Mouse (Mus musculus): ENCODE data around the gene Sspn.

The Sspn gene

DNA sequence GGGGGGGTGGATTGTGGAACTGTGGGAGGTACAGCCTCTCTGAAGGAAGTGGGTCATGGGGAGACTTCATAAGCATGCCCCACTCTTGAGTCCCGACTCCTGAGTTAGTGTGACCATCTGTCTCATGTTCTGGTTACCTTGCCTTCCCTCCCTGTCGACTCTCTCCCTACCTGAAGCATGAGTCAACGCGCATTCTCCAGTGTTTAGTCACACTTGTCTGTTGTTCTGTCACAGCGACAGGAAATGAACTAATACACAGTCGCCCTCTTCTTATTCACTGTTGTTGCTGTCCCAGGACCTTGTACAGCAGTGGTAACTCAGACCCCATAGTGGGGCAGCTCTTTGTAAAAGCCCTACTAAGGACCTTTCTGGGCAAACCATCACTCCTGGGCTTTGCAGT lies 41.4 kb downstream of the Sspn start:
- DNase-seq (ENCODE audit: low spot score) = no peak

DNA sequence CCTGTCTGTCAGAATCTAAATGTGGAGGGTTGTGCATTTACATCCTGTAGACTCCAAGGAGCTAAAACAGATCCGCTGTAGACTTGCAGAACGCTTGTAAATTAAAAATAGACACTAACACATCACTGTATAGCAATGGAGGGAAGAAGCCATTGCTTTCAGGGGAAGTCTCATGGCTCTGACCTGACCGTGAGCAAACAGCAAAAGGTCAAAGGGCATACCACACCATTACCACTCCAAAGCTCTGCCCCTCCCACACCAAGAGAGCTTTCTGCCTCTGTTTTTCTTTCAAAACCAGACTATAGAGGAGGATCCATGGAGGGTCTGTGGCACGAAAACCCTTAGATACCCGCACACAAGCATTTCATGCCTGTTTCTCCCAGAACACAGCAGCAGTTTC lies 41.9 kb downstream of the Sspn start:
- DNase-seq (ENCODE audit: low spot score) = no peak

DNA sequence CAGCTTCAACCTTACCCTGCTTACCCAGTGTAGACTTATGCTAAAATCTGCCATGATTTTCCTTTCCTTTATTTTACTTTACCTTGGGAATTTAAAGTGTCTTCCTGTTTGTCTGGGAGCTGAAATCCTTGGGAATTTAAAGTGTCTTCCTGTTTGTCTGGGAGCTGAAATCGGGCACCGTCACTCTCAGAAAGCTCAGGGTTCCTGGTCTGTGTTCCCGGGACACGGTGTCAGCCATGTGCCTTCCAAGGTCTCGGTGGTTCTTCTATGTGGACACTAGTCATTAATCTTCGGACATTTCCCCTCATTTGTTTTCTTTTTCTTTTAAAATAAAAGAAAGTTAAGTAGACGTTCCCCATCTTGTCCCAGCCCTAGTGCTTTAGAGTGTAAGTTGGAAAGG lies 43.3 kb downstream of the Sspn start:
- no peak for DNase-seq (ENCODE audit: low spot score)

DNA sequence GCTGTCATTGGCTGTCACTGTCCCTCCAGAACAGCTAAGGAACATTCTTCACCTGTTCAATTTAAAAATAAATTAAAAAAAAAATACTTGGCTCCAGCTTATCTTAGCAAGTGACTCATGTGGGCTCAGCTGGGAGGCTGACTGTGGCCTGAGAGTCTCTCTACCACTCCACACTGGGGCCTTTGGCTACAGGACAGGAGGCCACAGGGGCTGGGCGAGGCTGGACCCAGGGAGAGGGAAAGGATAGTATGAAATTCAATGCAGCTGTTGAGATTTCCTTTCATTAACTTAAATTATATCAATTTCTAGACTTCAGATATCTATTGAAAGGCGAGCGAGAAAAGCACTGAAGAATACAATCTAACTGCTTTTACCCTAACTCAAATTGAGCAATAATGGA lies 45.9 kb downstream of the Sspn start:
- DNase-seq (ENCODE audit: low spot score) = no peak

DNA sequence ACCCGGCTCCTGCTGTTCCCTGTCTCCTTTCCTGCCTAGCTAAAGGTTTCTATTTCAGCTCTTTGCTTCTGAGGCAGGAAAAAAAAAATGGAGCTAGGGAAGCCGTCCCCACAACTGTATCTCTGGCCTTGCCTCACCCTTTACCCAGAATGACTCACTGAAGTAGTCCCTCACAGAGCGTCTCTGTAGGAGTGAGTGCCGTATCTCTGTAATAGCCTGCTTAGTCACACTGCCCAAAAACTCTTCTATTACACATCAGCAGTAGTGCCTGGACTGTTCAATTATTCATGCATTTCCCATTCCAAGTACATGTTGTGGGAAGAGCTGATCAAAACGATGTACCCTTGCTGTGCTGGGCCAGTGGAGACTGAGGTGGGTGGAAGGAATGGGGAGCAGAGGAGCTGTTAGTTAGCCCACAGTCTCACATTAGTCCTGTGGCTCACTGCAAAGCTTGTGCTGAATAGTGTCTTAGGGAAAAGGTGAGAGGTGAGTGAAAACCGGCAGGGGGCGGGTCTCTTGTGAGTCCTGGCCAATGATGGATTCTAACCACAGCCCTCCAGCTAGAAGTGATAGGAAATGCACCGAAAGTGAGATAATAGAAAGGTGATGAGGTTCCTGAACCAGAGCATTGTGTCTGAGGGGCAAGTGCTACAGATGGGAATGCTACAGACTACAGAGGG lies 46.5 kb downstream of the Sspn start:
- DNase-seq (ENCODE audit: low spot score) = no peak

DNA sequence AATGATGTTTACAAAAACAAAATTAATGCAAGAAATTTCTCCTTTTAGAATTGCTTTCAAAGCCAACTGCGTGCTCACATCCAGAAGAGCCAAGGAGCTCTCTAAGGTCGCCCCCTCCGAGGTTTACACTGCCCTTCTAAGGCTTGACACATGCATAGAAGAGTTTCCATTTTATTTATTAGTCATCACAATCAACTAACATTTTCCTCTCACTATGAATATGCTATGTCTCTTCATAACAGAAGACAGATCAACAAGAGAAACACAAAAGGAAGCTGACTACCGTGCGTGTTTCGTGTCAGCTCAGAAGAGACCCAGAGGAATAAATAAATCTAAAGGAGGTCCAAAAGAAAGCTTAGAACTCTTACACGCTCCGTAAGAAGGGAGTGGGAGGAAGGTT lies 49.6 kb downstream of the Sspn start:
- DNase-seq (ENCODE audit: low spot score) = no peak

DNA sequence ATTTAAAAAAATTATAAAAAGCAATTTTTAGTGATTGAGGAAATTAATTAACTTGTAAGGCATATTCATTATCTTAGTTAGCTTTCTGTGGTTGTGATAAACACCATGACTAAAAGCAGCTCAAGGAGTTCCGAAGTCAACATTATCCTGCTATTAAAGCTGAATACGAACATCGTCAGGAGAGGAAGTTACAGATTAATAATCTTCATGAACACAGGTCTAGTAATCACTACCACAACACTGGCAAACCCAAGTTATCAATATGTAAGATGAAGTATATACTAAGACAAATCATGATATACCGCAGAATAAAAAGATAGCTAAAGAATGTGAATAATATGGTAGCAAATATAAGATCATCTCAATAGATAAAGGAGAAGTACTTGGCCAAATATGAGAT lies 50.9 kb downstream of the Sspn start:
- DNase-seq (ENCODE audit: low spot score) = no peak

DNA sequence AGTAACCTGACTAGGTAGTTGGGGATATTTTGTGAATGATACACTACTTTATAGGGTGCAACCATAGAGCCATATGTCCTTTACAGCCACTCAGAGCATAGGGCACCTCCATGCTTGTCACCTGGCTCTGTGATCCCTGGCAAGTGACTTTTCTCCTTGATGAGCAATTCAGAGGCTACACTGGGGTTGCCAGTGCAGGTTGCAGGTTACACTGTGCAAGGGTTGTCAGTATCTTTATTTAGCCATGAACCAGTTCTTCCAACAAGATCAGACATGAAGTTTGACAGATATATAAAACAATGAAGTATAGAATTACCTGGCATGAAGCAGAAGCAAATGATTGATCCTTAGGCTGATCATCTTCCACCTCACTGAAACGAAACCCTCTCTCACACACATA lies 59.1 kb downstream of the Sspn start:
- no peak for DNase-seq (ENCODE audit: low spot score)

DNA sequence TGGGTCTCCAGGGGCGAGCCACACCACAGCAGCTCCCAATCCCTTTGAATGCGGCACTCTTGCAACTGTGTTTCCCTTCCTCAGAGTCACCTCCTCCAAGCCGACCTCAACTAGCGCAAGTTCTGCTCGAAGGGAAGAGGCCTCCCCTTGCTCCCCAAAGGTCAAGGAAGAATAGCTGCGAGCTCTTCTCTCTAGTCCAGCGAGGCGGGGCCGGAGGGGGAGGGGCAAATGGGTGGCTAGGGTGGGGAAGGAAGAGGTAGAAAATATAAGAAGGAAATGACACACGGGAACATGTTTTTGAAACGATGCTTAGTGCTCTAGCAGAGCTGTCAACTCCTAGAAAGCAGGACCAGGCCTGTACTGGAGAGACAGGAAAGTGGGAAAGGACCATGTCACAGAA lies 61.1 kb downstream of the Sspn start:
- DNase-seq (ENCODE audit: low spot score) = no peak

DNA sequence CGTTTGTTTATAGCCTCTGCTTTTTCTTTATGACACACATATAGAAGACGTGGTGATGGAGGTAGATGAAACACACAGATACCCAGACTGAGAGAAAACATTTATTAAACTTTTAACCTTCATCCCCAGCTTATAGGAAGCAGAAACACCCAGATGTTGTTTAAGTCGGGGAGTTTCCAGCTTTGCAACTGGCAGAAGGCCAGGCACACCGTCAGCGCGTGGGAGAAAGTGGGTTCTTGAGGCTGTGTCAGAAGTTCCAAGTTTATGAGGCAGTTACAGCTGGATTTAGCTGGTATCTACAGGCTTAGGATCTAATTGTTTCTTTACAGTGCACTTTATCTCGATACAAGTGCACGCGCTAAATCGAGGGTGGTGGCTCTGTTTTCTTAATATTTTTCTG lies 61.5 kb downstream of the Sspn start:
- peak; percentile 37 for DNase-seq (ENCODE audit: low spot score)

DNA sequence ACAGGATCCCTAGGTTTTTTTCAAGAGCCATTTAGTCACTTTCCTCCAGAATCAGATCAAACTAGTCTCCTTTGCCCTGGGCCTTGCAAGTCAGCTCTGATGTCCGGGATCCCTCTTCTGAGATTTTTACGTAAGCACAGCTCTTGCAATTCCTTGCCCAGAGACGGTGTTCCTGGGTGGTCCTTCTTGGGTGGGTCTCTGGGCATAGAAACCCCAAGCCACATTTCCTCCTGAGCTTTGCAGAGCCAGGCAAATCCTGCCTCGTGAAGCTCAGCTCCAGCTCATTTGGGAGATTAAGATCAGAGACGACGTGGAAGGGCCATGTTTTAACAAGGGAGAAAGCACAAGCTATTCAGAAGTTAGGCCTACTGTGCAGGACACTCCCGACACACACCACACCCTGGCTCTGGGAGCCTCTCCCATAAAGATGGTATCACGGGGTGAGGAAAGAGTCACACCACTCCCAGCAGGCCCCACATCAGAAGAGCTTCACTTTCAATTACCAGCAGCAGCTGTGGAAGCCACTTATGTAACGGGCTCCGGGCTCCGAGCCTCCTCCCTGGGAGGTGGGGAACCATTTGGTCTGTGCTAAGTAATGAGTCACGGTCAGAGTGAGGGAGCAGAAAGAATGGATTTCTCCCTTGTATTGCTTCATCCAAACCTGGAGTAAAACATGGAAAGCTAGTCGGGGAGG lies 67.0 kb downstream of the Sspn start:
- DNase-seq (ENCODE audit: low spot score) = peak; percentile 19

DNA sequence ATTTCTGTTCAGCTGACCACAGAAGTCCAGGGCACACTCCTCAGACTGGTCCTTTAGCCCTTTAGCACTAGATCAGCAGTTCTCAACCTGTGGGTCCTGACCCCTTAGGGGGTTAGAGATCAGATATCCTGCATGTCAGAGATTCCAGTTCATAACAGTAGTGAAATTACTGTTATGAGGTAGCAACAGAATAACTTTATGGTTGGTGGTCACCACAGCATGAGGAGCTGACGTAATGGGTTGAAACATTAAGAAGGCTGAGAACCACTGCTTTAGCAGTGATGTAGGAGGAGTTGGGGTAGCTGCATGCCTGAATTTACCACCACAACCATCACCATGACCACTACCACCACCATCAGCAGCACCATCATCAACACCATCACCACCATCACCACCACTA lies 69.3 kb downstream of the Sspn start:
- no peak for DNase-seq (ENCODE audit: low spot score)

DNA sequence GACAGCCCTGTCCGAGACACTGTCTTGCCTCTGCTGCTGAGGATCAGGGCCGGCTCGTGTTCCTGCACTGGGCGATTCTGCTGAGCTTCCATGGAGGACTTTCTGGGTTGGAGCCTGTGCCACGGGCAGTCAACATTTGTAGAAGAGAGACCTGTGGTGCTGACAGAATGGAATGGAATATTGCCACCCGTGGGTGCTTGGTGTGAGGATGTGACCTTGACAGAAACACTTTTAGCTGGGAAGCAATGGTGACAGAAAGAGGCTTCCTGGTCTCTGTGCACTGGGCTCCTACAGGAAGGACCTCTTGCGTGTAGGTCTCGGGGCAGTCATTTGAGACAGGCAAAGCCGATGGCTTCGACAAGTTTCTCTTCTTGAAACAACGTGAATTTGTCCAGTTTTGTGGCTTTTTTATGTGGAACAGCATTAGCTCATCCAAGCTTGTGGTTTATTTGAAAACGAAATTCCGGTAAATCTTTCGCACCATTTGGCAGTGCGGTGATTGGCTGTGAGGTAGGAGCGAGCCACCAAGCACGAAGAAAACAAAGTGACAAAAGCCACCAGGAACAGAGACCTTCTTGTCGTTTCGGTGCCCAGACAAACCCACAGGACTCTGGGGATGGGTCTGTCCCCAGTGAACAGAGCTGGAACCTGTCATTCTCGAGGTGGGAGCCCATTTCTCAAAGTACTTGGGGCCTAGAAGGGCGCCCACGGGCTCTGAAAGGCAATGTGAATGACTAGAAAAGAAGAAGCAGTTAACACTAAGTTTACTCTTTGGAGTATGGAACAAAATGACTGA lies 70.2 kb downstream of the Sspn start:
- no peak for DNase-seq (ENCODE audit: low spot score)

DNA sequence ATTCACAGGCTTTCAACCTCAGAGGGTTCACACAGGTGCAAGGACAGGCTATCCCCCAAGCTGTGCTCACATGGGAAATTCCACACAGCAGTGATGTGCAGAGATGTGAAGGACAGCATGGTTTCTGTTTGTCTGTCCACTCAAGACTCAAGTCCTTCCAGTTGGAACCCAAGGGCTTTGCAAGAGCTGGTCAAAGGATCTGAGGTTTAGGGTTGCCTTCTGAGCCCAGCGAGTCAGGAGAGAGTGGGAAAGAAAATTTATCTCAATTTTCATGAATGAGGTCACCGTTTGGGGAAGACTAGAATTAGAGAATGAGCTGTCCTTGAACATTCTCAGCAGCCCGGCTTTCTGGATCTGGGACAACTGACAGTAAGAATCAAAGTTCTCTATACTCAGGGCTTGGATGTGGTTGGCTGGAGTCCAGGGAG lies 72.7 kb downstream of the Sspn start:
- DNase-seq (ENCODE audit: low spot score) = no peak

DNA sequence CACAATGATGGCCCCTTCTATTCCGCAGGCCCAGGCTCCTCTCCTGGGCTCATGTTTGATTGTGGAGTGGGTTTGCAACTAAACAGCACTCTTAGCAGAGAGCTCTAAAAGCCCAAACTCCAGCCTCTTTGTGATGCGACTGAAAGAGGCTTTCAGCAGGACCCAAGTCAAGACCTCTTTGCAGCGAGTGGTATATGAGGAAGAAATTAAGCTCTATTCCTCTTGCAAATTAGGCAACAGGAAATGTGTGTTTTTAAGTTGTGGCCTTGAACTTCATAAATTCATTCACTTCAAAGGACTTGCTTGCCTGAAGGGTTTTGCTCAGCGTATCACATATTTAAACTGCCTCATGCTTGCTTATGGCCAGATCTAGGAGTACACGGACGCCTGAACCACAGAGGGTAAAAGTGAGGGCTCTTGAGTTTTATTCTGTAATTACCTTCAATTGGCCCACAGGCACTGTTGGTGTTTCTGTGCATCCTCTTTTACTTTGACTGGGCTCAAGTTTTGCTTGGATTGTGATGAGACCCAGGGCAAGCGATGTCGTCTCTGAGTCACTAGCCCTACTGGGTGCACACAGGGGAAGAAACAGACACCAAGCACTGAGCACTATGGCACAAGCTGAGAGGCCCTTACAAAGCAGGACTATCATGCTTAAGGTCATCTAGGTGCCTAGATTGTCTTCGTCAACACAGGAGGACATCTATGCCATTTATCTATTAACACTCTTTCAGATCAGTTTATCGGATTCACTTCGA lies 73.9 kb downstream of the Sspn start:
- DNase-seq (ENCODE audit: low spot score) = no peak

DNA sequence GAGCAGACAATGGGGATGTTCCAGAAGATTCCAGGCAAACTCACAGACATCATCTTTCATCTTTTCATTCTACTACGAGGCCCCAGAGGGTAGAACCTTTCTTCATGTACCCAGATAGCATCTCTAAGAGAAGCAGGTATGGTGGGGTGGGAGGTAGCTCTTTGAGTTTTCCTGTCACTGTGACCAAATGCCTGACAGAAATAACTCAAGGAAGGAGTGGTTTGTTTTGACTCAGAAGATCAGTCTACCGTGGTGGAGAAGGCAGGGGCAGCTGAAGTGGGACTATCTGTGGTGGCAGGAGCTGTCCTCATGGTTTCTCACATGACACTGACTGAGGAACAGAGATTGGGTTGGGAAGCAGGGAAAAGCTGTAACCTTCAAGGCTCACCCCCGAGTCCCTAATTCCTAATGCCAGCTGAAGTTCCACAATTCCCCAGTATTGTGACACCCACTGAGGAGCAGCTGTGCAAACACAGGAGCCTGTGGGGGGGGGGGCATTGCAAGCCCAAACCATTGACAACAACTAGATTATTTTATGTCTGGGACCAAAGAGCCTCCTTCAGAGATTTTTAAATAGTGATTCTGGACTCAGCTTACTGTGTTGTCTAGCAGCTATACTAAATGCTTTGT lies 74.6 kb downstream of the Sspn start:
- no peak for DNase-seq (ENCODE audit: low spot score)

DNA sequence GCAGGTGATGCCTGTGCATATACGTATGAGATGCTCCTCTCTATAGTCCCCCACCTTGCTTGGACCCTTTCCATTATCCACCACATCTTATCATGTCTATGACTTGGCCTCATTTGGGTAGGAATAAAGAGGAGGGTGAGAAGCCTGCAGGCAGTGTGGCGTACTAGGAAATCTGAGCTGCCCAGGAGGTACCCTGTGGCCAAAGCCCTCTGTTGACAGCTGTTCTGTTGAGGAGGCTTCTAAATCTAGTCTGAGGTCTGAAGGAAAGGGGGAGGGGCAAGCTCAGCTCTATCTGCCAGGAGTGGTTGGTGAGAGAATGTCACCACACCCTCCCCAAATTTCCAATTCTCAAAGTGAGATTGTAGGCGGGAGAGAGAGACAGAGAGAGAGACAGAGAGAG lies 75.3 kb downstream of the Sspn start:
- DNase-seq (ENCODE audit: low spot score) = no peak

DNA sequence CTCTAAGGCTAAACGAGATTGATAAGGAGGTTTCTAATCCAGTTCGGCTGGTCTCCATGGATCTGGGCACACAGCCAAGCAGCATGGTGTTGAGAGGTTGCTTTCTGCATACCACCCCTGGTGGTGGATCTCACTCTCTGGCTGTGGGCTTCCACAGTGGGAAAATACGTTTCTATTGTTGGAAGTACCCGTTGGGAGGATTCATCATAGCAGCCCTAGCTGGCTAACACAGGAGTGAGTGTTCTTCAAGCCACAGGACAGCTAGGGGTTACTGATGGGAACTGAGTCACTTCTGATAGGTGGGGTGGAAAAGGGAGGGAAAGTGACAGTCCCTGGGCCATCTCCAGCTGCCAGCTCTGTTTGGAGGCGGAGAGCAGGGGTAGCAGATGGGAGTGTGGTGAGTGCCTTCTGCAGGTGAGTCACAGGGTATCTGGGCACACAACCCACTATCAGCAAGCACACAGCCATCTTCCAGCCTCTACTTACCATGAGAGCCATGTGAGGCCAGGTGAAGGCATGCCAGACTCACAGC lies 77.1 kb downstream of the Sspn start:
- no peak for DNase-seq (ENCODE audit: low spot score)

DNA sequence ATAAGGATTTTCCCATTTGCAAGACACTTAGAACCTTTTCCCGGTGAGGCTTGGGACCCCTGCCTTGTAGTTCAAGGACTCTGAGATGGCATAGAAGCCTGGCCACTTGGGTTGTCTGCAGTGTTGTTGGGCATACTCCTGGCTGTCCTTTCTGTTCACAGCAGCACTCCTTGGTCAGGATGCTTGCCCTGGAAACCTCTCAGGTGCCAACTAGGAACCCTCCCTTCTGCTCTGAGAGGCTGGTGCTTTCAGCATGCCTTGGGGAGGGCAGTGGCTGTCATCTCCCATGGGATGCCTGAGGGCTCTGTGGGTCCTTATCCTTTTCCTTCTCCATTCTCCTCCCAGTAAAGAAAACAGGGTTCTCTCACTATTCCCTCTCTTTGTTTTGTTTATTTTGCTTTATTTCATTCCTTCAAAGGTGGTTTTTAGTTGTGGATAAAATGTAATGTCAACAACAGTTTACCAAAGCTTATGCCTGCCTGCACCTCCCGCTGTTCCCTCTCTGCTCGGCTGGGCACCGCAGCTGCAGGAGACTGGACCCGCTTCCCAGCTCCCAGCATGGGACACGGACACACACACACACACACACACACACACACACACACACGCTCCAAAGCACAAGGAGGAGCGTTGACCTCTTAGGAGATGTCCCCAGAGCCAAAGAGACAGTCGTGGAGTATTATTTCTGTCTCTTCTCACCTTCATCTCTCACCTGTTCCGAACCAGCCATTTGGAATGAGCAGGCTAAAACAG lies 77.9 kb downstream of the Sspn start:
- no peak for DNase-seq (ENCODE audit: low spot score)

DNA sequence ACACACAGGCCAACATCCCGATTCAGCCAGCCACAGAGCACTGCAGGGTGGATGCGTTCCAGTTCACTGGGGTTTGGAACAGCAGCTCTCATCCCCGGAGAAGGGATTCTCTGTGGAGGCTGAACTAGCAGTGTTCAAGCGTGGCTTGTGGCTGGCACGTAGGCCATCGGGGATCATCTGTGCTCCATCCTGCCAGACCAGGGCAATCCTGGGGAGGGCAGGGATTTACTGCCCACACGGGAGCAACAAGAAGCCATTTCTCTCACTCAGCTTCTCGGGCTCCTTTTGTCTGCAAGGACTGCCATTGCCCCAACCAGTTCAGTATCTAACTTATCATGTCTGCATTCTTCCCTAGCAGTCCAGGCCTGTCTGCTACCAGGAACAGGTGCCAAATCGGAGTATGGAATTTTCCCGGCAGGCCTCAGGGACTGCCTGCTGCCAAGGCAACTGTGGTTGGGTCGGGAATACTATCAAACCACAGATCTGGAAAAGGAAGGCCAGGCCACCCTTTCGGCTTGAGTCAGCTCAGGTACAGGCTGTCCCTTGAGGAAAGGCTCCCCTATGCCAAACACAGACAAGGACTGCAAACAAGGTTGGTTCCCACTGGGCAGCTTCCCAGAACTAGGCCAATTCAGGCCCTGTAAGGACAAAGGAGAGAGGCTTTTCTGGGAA lies 78.8 kb downstream of the Sspn start:
- peak; percentile 62 for DNase-seq (ENCODE audit: low spot score)
